Mouse (Mus musculus): Measurements from ENCODE around the gene Snx11. TPM values are rescaled to one million over a fixed set of nuclear protein-coding genes. Genes with fewer than 3 reads are reported as not detected.

The Snx11 gene
- polyA plus RNA-seq, 1 experiment from 2014 or later, result 25.7 TPM

Other genes starting within 250 kb of the Snx11 start
- 188 and 202 TPM in 2 replicates for gene Cbx1, start 11.6 kb upstream of the Snx11 start, polyA plus RNA-seq (2016; fragmentation: Nextera tagmentation; extraction: Ambion mirVana)
- gene Nfe2l1, start 52.4 kb upstream of the Snx11 start, polyA plus RNA-seq (2016; fragmentation: Nextera tagmentation; extraction: Ambion mirVana), result 64.7 and 66.0 TPM in 2 replicates
- gene Copz2, start 72.3 kb upstream of the Snx11 start, polyA plus RNA-seq (2016; fragmentation: Nextera tagmentation; extraction: Ambion mirVana), result 25.1 and 25.6 TPM in 2 replicates
- 107 and 111 TPM in 2 replicates for gene Cdk5rap3, start 138.9 kb upstream of the Snx11 start, polyA plus RNA-seq (2016; fragmentation: Nextera tagmentation; extraction: Ambion mirVana)
- 0.36 and 0.40 TPM in 2 replicates for gene Prr15l, start 150.5 kb upstream of the Snx11 start, polyA plus RNA-seq (2016; fragmentation: Nextera tagmentation; extraction: Ambion mirVana)
- gene Pnpo, start 166.4 kb upstream of the Snx11 start, polyA plus RNA-seq (2016; fragmentation: Nextera tagmentation; extraction: Ambion mirVana), result 36.8 and 40.7 TPM in 2 replicates
- gene Sp2, start 205.4 kb upstream of the Snx11 start, polyA plus RNA-seq (2016; fragmentation: Nextera tagmentation; extraction: Ambion mirVana), result 29.7 and 30.9 TPM in 2 replicates
- gene Sp6, start 235.8 kb upstream of the Snx11 start, polyA plus RNA-seq (2016; fragmentation: Nextera tagmentation; extraction: Ambion mirVana), result 1.8 and 2.1 TPM in 2 replicates